Mouse (Mus musculus) cerebellum, postnatal 10 days (tissue): ENCODE data around the gene Hjurp.

Source experiments
- DNase-seq, 2 experiments: peaks; one replicate each; pipeline ENCODE4 v3.0.0; 2021; ENCODE audit warnings: mixed read lengths in 2 of 2

Hjurp gene

DNA sequence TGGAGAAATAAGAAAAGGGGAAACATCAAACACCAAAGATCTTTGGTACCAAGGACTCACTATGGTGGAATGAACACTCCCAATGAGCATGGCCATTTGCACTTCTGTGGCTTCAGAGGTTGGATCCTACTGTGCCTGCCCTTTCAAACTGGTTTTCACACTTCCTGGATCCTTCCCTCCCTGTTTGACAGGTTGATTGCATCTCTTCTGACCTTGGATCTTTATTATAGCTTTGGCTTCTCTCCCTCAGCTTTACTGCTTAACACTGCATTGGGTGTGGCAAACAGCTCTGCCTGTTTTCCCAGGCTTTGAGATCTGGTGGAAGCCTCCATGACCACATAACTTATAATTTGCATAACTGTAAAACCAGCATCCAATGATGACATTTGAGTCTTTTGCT, 57.1 kb downstream of the Hjurp start:
- no peak for DNase-seq

DNA sequence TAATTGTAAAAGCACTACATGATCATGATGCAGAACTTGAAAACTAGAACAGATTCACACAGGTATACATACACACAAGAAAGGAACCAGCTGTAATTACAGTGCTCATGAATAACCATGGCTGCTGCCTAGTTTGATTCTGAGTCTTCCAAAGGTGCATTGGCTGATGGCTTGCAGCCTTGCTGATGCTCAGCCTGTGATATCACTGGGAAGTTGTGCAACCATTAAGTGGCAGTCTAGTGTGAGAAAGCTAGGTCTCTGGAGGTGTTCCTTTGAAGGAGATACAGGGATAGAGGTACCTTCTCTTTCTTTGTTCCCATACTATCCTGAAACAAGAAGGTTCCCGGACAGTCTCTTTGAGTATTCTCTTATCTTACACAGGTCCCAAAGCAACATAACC, 58.4 kb downstream of the Hjurp start:
- no peak for DNase-seq

GRCm38 (mm10) chr1:88218591-88218990, 58.8 kb downstream of the Hjurp start:
- DNase-seq = no peak

DNA sequence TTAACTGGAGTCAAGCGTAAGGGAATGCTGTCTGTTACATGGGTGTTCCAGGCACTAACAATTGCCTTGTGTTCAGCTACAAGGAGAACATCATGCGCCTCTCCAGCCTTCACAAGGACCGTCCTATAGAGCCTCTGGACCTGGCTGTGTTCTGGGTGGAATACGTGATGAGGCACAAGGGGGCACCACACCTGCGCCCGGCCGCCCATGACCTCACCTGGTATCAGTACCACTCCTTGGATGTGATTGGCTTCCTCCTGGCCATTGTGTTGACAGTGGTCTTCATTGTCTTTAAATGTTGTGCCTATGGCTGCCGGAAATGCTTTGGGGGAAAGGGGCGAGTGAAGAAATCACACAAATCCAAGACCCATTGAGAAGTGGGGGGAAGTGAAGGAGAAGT, 59.4 kb downstream of the Hjurp start:
- peak in 1 of 2 experiments; percentile 4 for DNase-seq

- no peak for DNase-seq
These were observed 59.9 kb downstream of the Hjurp start for GRCm38 (mm10) chr1:88217576-88217975.

DNA sequence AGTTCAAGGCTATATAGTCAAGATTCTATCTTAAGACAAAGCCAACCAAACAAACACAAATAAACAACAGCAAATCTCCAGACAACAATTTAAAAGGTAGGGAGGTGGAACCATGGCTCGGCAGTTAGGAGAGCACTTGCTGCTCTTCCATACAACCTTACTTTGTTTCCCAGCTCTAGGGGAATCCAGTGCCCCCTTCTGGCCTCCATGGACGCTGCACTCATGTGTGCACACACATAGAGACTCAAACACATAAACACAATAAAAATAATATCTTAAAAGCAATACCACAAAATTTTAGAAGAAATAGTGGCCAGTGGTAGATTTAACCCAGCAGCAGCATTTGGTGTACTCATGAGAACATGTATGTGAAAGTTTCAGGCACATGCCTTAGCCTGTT, 60.3 kb downstream of the Hjurp start:
- DNase-seq = peak in 1 of 2 experiments; percentile 13

DNA sequence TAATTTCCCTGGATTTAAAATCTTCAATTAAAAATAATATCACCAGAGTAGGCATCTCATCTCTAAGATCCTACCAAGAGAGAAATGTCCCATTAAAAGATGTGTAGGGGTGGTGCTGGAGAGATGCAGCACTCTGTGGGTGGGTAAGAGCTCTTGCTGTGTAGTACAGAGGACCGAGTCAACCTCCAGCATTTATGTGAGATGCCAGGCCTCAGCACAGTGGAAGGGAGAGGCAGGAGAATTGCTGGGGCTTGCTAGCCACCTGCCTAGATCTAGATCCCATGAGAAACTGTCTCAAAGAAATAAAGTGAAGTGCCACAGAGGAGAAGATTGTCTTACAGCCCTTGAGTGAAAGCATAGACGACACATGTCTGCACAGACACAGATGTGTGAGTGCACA, 60.9 kb downstream of the Hjurp start:
- no peak for DNase-seq

GRCm38 (mm10) chr1:88215466-88216380, 61.7 kb downstream of the Hjurp start:
- no peak for DNase-seq

- no peak for DNase-seq
These were observed 62.9 kb downstream of the Hjurp start for GRCm38 (mm10) chr1:88214462-88214952.

DNA sequence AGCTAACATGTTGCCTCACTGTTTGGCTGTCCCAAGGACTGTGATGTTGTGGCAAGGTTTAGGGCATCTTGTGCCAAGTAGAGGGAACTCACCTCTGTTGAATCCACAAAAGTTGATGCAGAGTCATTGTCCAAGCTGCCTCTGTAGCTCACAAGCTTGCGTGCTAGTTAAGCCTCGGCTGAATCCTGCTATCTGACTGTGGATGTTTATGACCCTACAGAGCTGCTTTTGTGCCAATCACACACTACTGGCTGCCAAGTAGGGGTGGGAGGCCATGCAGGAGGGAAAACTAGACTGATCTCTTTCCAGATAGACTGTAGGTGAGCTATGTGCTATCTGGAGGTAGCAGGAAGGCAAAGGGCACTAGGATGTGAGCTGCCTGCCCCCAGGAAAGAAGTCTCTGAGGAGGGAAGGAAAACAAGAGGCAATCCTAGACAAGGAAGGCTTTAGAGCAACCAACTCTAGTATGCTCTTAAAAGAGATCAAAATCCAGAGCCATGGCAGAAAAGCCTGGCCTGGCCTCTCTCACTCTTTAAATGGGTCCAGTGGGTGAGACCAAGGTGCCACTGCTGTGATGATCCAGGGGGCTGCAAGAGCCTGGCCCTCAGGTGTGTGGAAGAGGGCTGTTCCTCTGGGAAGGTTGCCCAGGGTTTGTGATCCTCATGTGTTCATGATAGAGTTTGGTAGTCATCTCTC, 63.5 kb downstream of the Hjurp start:
- peak; percentile 15 to 29 for DNase-seq

GRCm38 (mm10) chr1:88213061-88213460, 64.4 kb downstream of the Hjurp start:
- DNase-seq = no peak
